Mouse (Mus musculus): ENCODE measurements around the gene Mrps10.

GRCm38 (mm10) chr17:47386649-47387048, 18.0 kb downstream of the Mrps10 start:
- TF ChIP-seq CTCF (IDR thresholded peaks at IDR 0.05; ENCODE audit: extremely low read depth, insufficient read length, insufficient replicate concordance, low read depth, low read length) (peak; percentile 81; the same call in 1 of the 2 replicates), POLR2A (IDR thresholded peaks at IDR 0.05; ENCODE audit: low read depth, low read length) (no peak)

Data from small intestine, adult 2 months (tissue).